Mouse (Mus musculus) lung, embryonic 14.5 days (tissue): ENCODE results near the gene Gas1. TPM values are rescaled to one million over a fixed set of nuclear protein-coding genes. Genes with fewer than 3 reads are reported as not detected.

Experiments used
- ATAC-seq: fragments of 200-750 bp; cut with Nextera tagmentation; 2 replicates; pipeline ENCODE4 v1.8.0; 2017; ENCODE audit warnings: mild to moderate bottlenecking, moderate TSS enrichment, moderate library complexity; ENCODE audit not compliant: insufficient read depth
- DNase-seq: peaks from one replicate; pipeline ENCODE4 v3.0.0-alpha.2; 2015
- H3K27ac ChIP-seq: fragments of 300-500 bp; sonication (generic); 2 replicates; pipeline ENCODE4 v1.5.1; 2014; ENCODE audit warnings: low read depth, mild to moderate bottlenecking, moderate library complexity
- H3K27me3 ChIP-seq: fragments of 300-500 bp; sonication (generic); 2 replicates; pipeline ENCODE4 v1.6.1; 2014; ENCODE audit warnings: low read length, control low read depth; ENCODE audit not compliant: insufficient read depth
- H3K36me3 ChIP-seq: fragments of 300-500 bp; sonication (generic); 2 replicates; pipeline ENCODE4 v1.6.1; 2014; ENCODE audit warnings: control low read depth; ENCODE audit not compliant: insufficient read depth
- H3K4me1 ChIP-seq: fragments of 300-500 bp; sonication (generic); 2 replicates; pipeline ENCODE4 v1.6.1; 2014; ENCODE audit warnings: antibody characterized with exemption, control low read depth; ENCODE audit not compliant: insufficient read depth
- H3K4me2 ChIP-seq: fragments of 300-500 bp; sonication (generic); 2 replicates; pipeline ENCODE4 v1.6.1; 2014; ENCODE audit warnings: mild to moderate bottlenecking
- H3K4me3 ChIP-seq: fragments of 300-500 bp; sonication (generic); 2 replicates; pipeline ENCODE4 v1.5.1; 2014; ENCODE audit warnings: low read depth, low read length
- H3K9ac ChIP-seq: fragments of 300-500 bp; sonication (generic); 2 replicates; pipeline ENCODE4 v1.6.1; 2014
- H3K9me3 ChIP-seq: fragments of 300-500 bp; sonication (generic); 2 replicates; pipeline ENCODE4 v1.6.1; 2016; ENCODE audit warnings: low read depth, low read length, control low read depth
- CTCF ChIP-seq: IDR thresholded peaks from 2 replicates; pipeline ENCODE4 v1.5.1; 2016; ENCODE audit warnings: antibody characterized with exemption, low read depth
- whole genome bisulfite sequencing: fragments of 180-500 bp; shearing (Covaris S2); extraction: QIAGEN DNeasy Blood & Tissue Kit; methylation state at CpG from one replicate; pipeline ENCODE4 v1.1.7; 2014; 5-methylcytosine and 5-hydroxymethylcytosine counted together
- polyA plus RNA-seq: library from polyadenylated mRNA; unstranded; fragments of >200 nt; fragmentation: Nextera tagmentation; extraction: Ambion mirVana; gene quantifications from 2 replicates; pipeline ENCODE4 v1.2.1, GENCODE M21; 2014

The Gas1 gene
- polyA plus RNA-seq, 1 experiment from 2014 or later, result 31.0 TPM

GRCm38 (mm10) chr13:60124456-60124855 lies 52.7 kb downstream of the Gas1 start:
- Histone ChIP-seq H3K4me3 (no peak overlapping the region), H3K36me3 (no peaks in the 10 kb centered on the region), H3K27me3 (no peaks in the 10 kb centered on the region), H3K9me3 (no peaks in the 10 kb centered on the region), H3K9ac (no peak overlapping the region), H3K4me1 (peaks cover 10% of the 10 kb centered on the region), H3K27ac (no peak overlapping the region), H3K4me2 (no peak overlapping the region)
- no peak for DNase-seq
- no peak for TF ChIP-seq CTCF
- WGBS, result 59% methylated on average over 7 of the region's 7 CpGs
- ATAC-seq, result no peak
